Mouse (Mus musculus) midbrain, embryonic 13.5 days (tissue): ENCODE data around the gene Spry2. TPM values are rescaled to one million over a fixed set of nuclear protein-coding genes. Genes with fewer than 3 reads are reported as not detected.
A peak's percentile ranks its signal among the peaks of the same experiment; 100 is the strongest.

ENCODE experiments used
- ATAC-seq: fragments of 200-750 bp; cut with Nextera tagmentation; 2 replicates; pipeline ENCODE4 v1.8.0; 2017; ENCODE audit warnings: mild to moderate bottlenecking, moderate TSS enrichment, moderate library complexity
- H3K27ac ChIP-seq: fragments of 300-500 bp; sonication (generic); 2 replicates; pipeline ENCODE4 v1.5.1; 2015; ENCODE audit warnings: inconsistent platforms, mild to moderate bottlenecking, moderate library complexity
- H3K27me3 ChIP-seq: fragments of 300-500 bp; sonication (generic); 2 replicates; pipeline ENCODE4 v1.6.1; 2015; ENCODE audit warnings: mild to moderate bottlenecking, inconsistent platforms
- H3K36me3 ChIP-seq: fragments of 300-500 bp; sonication (generic); 2 replicates; pipeline ENCODE4 v1.6.1; 2015; ENCODE audit warnings: mild to moderate bottlenecking, inconsistent platforms
- H3K4me1 ChIP-seq: fragments of 300-500 bp; sonication (generic); replicated peaks from 2 replicates; pipeline ENCODE4 v1.6.1; 2015; ENCODE audit warnings: inconsistent platforms
- H3K4me2 ChIP-seq: fragments of 300-500 bp; sonication (generic); replicated peaks from 2 replicates; pipeline ENCODE4 v1.6.1; 2015; ENCODE audit warnings: moderate library complexity, mild to moderate bottlenecking, inconsistent platforms
- H3K4me3 ChIP-seq: fragments of 300-500 bp; sonication (generic); replicated peaks from 2 replicates; pipeline ENCODE4 v1.5.1; 2015; ENCODE audit warnings: mild to moderate bottlenecking, inconsistent platforms
- H3K9ac ChIP-seq: fragments of 300-500 bp; sonication (generic); replicated peaks from 2 replicates; pipeline ENCODE4 v1.6.1; 2015; ENCODE audit warnings: mild to moderate bottlenecking, inconsistent platforms
- H3K9me3 ChIP-seq: fragments of 300-500 bp; sonication (generic); 2 replicates; pipeline ENCODE4 v1.6.1; 2016; ENCODE audit warnings: mild to moderate bottlenecking, inconsistent platforms
- WGBS: fragments of 180-500 bp; shearing (Covaris S2); methylation state at CpG from one replicate; pipeline ENCODE4 v1.1.7; 2015; 5-methylcytosine and 5-hydroxymethylcytosine counted together
- polyA plus RNA-seq: library from polyadenylated mRNA; unstranded; fragments of >200 nt; fragmentation: Nextera tagmentation; extraction: Ambion mirVana; gene quantifications from 2 replicates; pipeline ENCODE4 v1.2.1, GENCODE M21; 2015

Spry2 gene
- polyA plus RNA-seq, 1 experiment from 2014 or later = 26.9 TPM

DNA sequence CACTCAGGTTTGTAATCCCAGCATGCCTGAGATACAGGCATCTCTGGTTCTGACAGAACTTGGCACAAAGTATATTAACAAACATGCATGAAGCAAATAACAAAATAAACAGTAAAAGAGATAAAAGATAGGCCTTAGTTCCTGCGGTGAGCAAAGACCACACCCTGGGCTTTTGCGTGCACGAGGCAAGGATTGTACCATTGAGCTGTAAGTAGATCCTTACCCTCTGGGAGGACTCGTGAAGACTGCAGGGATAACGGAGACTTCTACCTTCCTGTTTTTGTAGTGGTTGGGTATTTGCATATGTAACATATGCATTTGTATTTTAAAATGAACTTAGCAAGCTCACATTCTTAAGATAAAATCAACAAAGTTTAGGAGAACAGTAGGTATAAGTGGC lies 37.7 kb downstream of the Spry2 start:
- 15% methylated on average over 5 of the region's 5 CpGs for WGBS
- ATAC-seq = no peak

GRCm38 (mm10) chr14:105851359-105852067 lies 45.1 kb downstream of the Spry2 start:
- peak; percentile 92 for ATAC-seq
- no peaks in the 10 kb centered on the region for H3K36me3 ChIP-seq
- no peak overlapping the region for H3K9ac ChIP-seq
- no peaks in the 10 kb centered on the region for H3K9me3 ChIP-seq
- no peaks in the 10 kb centered on the region for H3K27me3 ChIP-seq
- peaks cover 9% of the 10 kb centered on the region for H3K4me1 ChIP-seq
- no peak overlapping the region for H3K4me3 ChIP-seq
- 0 out of 2 replicates have a peak overlapping the region, but pooled peaks have one; percentile 7 for H3K4me2 ChIP-seq
- peak overlapping the region; percentile 1; the same call in 1 of the 2 replicates for H3K27ac ChIP-seq
- 3% methylated on average over 7 of the region's 7 CpGs for WGBS

More for the DNA sequence above, 37.7 kb downstream of the Spry2 start:
- H3K27me3 ChIP-seq = no peaks in the 10 kb centered on the region
- H3K36me3 ChIP-seq = no peaks in the 10 kb centered on the region
- H3K9me3 ChIP-seq = 0 out of 2 replicates have a peak, but pooled peaks cover 5% of the 10 kb centered on the region
- no peaks in the 10 kb centered on the region for H3K4me1 ChIP-seq
- H3K9ac ChIP-seq = no peak overlapping the region
- H3K27ac ChIP-seq = no peak overlapping the region
- no peak overlapping the region for H3K4me3 ChIP-seq
- no peak overlapping the region for H3K4me2 ChIP-seq

Other genes with a start within 250 kb of the Spry2 start
- not detected in 2 replicates for gene Trim52, start 209.4 kb upstream of the Spry2 start, polyA plus RNA-seq